Mouse (Mus musculus): ENCODE measurements around the gene Sema6b. TPM values are rescaled to one million over a fixed set of nuclear protein-coding genes. Genes with fewer than 3 reads are reported as not detected.
A peak's percentile ranks its signal among the peaks of the same experiment; 100 is the strongest.

Gene Sema6b
- polyA plus RNA-seq, 1 experiment, result 1.4 TPM

GRCm38 (mm10) chr17:56139355-56139754 lies 788 bp downstream of the Sema6b start:
- TF ChIP-seq CEBPB (IDR thresholded peaks at IDR 0.05; ENCODE audit: insufficient read depth, poor library complexity, severe bottlenecking) (no peak), REST (IDR thresholded peaks at IDR 0.05; ENCODE audit: insufficient read depth, insufficient read length) (no peak), TCF12 (IDR thresholded peaks at IDR 0.05; ENCODE audit: insufficient read depth, poor library complexity, severe bottlenecking) (no peak), POLR2A (IDR thresholded peaks at IDR 0.05; ENCODE audit: insufficient read length, low read depth) (no peak), SRF (IDR thresholded peaks at IDR 0.05; ENCODE audit: control insufficient read depth, insufficient read length, low read depth) (no peak), MYOG (IDR thresholded peaks at IDR 0.05; ENCODE audit: control insufficient read depth in 1 of 3, insufficient read depth in 1 of 3, insufficient read length in 2 of 3, low read depth in 2 of 3) (no peak), E2F4 (IDR thresholded peaks at IDR 0.05; ENCODE audit: insufficient read depth) (no peak), TCF3 (IDR thresholded peaks at IDR 0.05; ENCODE audit: insufficient read length, low read depth) (no peak), USF1 (IDR thresholded peaks at IDR 0.05; ENCODE audit: low read depth) (no peak), MYOD1 (IDR thresholded peaks at IDR 0.05; ENCODE audit: control insufficient read depth in 1 of 3, insufficient read length in 2 of 3, low read depth in 2 of 3) (no peak), POLR2AphosphoS2 (IDR thresholded peaks at IDR 0.05; ENCODE audit: insufficient read length, low read depth) (no peak), MAX (IDR thresholded peaks at IDR 0.05; ENCODE audit: low read depth) (no peak)
- Histone ChIP-seq H3K36me3 (ENCODE audit: control insufficient read depth, insufficient read depth) (no peaks in the 10 kb centered on the region), H3K4me2 (ENCODE audit: low read depth) (no peak overlapping the region), H3K4me3 (no peak overlapping the region), H3ac (ENCODE audit: control insufficient read depth, insufficient read length) (no peak overlapping the region), H3K79me2 (ENCODE audit: control insufficient read depth, insufficient read depth) (no peaks in the 10 kb centered on the region), H3K27me3 (ENCODE audit: control insufficient read depth, insufficient read depth, insufficient read length) (peaks cover 76% of the 10 kb centered on the region)

GRCm38 (mm10) chr17:56137839-56138613 lies 2.1 kb downstream of the Sema6b start:
- Histone ChIP-seq H3K79me2 (ENCODE audit: control insufficient read depth, insufficient read depth) (no peaks in the 10 kb centered on the region), H3K36me3 (ENCODE audit: control insufficient read depth, insufficient read depth) (no peaks in the 10 kb centered on the region), H3K4me3 (no peak overlapping the region), H3K27me3 (ENCODE audit: control insufficient read depth, insufficient read depth, insufficient read length) (peaks cover 62% of the 10 kb centered on the region), H3K4me2 (ENCODE audit: low read depth) (no peak overlapping the region), H3ac (ENCODE audit: control insufficient read depth, insufficient read length) (no peak overlapping the region)
- TF ChIP-seq MYOD1 (IDR thresholded peaks at IDR 0.05; ENCODE audit: control insufficient read depth in 1 of 3, insufficient read length in 2 of 3, low read depth in 2 of 3), result no peak
- TF ChIP-seq CEBPB (IDR thresholded peaks at IDR 0.05; ENCODE audit: insufficient read depth, poor library complexity, severe bottlenecking), result no peak
- TF ChIP-seq E2F4 (IDR thresholded peaks at IDR 0.05; ENCODE audit: insufficient read depth), result no peak
- no peak for TF ChIP-seq TCF3 (IDR thresholded peaks at IDR 0.05; ENCODE audit: insufficient read length, low read depth)
- TF ChIP-seq REST (IDR thresholded peaks at IDR 0.05; ENCODE audit: insufficient read depth, insufficient read length), result no peak
- no peak for TF ChIP-seq MYOG (IDR thresholded peaks at IDR 0.05; ENCODE audit: control insufficient read depth in 1 of 3, insufficient read depth in 1 of 3, insufficient read length in 2 of 3, low read depth in 2 of 3)
- TF ChIP-seq POLR2AphosphoS2 (IDR thresholded peaks at IDR 0.05; ENCODE audit: insufficient read length, low read depth), result no peak
- no peak for TF ChIP-seq USF1 (IDR thresholded peaks at IDR 0.05; ENCODE audit: low read depth)
- TF ChIP-seq TCF12 (IDR thresholded peaks at IDR 0.05; ENCODE audit: insufficient read depth, poor library complexity, severe bottlenecking), result no peak
- TF ChIP-seq SRF (IDR thresholded peaks at IDR 0.05; ENCODE audit: control insufficient read depth, insufficient read length, low read depth), result no peak
- TF ChIP-seq POLR2A (IDR thresholded peaks at IDR 0.05; ENCODE audit: insufficient read length, low read depth), result no peak
- TF ChIP-seq MAX (IDR thresholded peaks at IDR 0.05; ENCODE audit: low read depth), result no peak

- Histone ChIP-seq H3K79me2 (ENCODE audit: control insufficient read depth, insufficient read depth) (no peaks in the 10 kb centered on the region), H3K4me3 (no peak overlapping the region), H3K27me3 (ENCODE audit: control insufficient read depth, insufficient read depth, insufficient read length) (peaks cover 53% of the 10 kb centered on the region), H3K4me2 (ENCODE audit: low read depth) (no peak overlapping the region), H3K36me3 (ENCODE audit: control insufficient read depth, insufficient read depth) (no peaks in the 10 kb centered on the region), H3ac (ENCODE audit: control insufficient read depth, insufficient read length) (no peak overlapping the region)
- TF ChIP-seq SRF (IDR thresholded peaks at IDR 0.05; ENCODE audit: control insufficient read depth, insufficient read length, low read depth) (no peak), REST (IDR thresholded peaks at IDR 0.05; ENCODE audit: insufficient read depth, insufficient read length) (no peak), E2F4 (IDR thresholded peaks at IDR 0.05; ENCODE audit: insufficient read depth) (no peak), MYOD1 (IDR thresholded peaks at IDR 0.05; ENCODE audit: control insufficient read depth in 1 of 3, insufficient read length in 2 of 3, low read depth in 2 of 3) (no peak), MYOG (IDR thresholded peaks at IDR 0.05; ENCODE audit: control insufficient read depth in 1 of 3, insufficient read depth in 1 of 3, insufficient read length in 2 of 3, low read depth in 2 of 3) (no peak), POLR2AphosphoS2 (IDR thresholded peaks at IDR 0.05; ENCODE audit: insufficient read length, low read depth) (no peak), POLR2A (IDR thresholded peaks at IDR 0.05; ENCODE audit: insufficient read length, low read depth) (no peak), TCF12 (IDR thresholded peaks at IDR 0.05; ENCODE audit: insufficient read depth, poor library complexity, severe bottlenecking) (no peak), MAX (IDR thresholded peaks at IDR 0.05; ENCODE audit: low read depth) (no peak), CEBPB (IDR thresholded peaks at IDR 0.05; ENCODE audit: insufficient read depth, poor library complexity, severe bottlenecking) (no peak), TCF3 (IDR thresholded peaks at IDR 0.05; ENCODE audit: insufficient read length, low read depth) (no peak), USF1 (IDR thresholded peaks at IDR 0.05; ENCODE audit: low read depth) (no peak)
Observed at GRCm38 (mm10) chr17:56136558-56136957, 3.6 kb downstream of the Sema6b start.

- Histone ChIP-seq H3K36me3 (ENCODE audit: control insufficient read depth, insufficient read depth) (no peaks in the 10 kb centered on the region), H3K27me3 (ENCODE audit: control insufficient read depth, insufficient read depth, insufficient read length) (peaks cover 33% of the 10 kb centered on the region), H3ac (ENCODE audit: control insufficient read depth, insufficient read length) (no peak overlapping the region), H3K4me2 (ENCODE audit: low read depth) (peak overlapping the region; percentile 82), H3K4me3 (peak overlapping the region; percentile 13), H3K79me2 (ENCODE audit: control insufficient read depth, insufficient read depth) (no peaks in the 10 kb centered on the region)
- TF ChIP-seq CEBPB (IDR thresholded peaks at IDR 0.05; ENCODE audit: insufficient read depth, poor library complexity, severe bottlenecking) (no peak), TCF12 (IDR thresholded peaks at IDR 0.05; ENCODE audit: insufficient read depth, poor library complexity, severe bottlenecking) (no peak), POLR2A (IDR thresholded peaks at IDR 0.05; ENCODE audit: insufficient read length, low read depth) (no peak), SRF (IDR thresholded peaks at IDR 0.05; ENCODE audit: control insufficient read depth, insufficient read length, low read depth) (no peak), USF1 (IDR thresholded peaks at IDR 0.05; ENCODE audit: low read depth) (no peak), POLR2AphosphoS2 (IDR thresholded peaks at IDR 0.05; ENCODE audit: insufficient read length, low read depth) (no peak), TCF3 (IDR thresholded peaks at IDR 0.05; ENCODE audit: insufficient read length, low read depth) (no peak), MYOG (IDR thresholded peaks at IDR 0.05; ENCODE audit: control insufficient read depth in 1 of 3, insufficient read depth in 1 of 3, insufficient read length in 2 of 3, low read depth in 2 of 3) (peak in 1 of 3 experiments; percentile 3), E2F4 (IDR thresholded peaks at IDR 0.05; ENCODE audit: insufficient read depth) (no peak)
Observed at GRCm38 (mm10) chr17:56134463-56134971, 5.6 kb downstream of the Sema6b start.

Data from myocyte (in vitro differentiated cells).